Mouse (Mus musculus): Measurements from ENCODE around the gene Calcoco1. TPM values are rescaled to one million over a fixed set of nuclear protein-coding genes. Genes with fewer than 3 reads are reported as not detected.
A peak's percentile ranks its signal among the peaks of the same experiment; 100 is the strongest.

Gene Calcoco1
- total and polyA plus RNA-seq, 3 experiments: 2.9 to 19.0 TPM; not detected in 1

DNA sequence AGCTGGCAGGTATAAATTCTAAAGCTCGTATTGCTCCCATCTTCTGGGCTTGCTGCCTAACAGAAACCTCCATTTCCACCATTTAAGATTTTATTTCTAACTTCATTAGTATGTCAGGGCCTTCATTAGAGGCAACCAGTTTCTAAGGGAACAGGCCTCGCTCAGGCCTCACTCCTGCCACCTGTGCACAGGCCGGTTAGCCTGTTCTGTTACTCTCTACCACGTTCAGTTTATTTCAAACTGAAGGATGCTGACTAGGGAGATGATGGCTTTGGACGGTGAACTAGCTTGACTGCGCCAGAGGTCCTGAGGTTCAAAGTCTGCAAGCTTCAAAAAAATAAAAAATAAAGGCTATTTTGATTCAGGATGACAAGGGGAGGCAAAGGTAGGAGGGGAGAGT is 51.7 kb downstream of the Calcoco1 start (continued):
- TF ChIP-seq GABPA (IDR thresholded peaks at IDR 0.05; ENCODE audit: low read depth, low read length) (no peak), GATA1 (IDR thresholded peaks at IDR 0.05; ENCODE audit: low read depth, low read length) (no peak), ZKSCAN1 (IDR thresholded peaks at IDR 0.05; ENCODE audit: low read depth, low read length) (no peak), TBP (IDR thresholded peaks at IDR 0.05; ENCODE audit: low read depth, low read length) (no peak), POLR2AphosphoS2 (IDR thresholded peaks at IDR 0.05; ENCODE audit: low read length) (peak; percentile 65; the same call in 1 of the 2 replicates), SMC3 (IDR thresholded peaks at IDR 0.05; ENCODE audit: low read depth, low read length) (no peak), E2F4 (IDR thresholded peaks at IDR 0.05; ENCODE audit: borderline replicate concordance, low read depth, low read length) (no peak)

DNA sequence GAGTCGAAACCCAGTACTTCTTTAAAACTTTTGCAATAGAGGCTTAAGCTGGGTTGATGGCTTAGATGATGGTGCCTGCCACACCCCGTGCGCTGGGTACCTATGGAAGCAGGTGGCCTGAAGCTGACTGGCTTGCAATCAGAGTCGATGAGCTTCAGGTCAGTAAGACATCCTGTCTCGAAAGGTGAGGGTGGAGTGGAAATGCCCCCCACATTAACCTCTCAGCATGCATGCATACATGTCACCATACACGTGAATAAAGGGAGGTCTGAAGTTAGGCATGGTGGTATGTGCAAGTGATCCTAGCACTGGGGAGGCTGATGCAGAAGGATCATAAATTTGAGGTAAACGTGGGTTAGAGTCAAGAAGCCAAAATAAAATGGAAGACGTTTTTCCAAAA is 52.4 kb downstream of the Calcoco1 start:
- TF ChIP-seq GABPA (IDR thresholded peaks at IDR 0.05; ENCODE audit: low read depth, low read length) (no peak), CTCF (IDR thresholded peaks at IDR 0.05 in 2 of 3, conservative IDR thresholded peaks at IDR 0.05 in 1 of 3; ENCODE audit: control insufficient read depth in 1 of 3, insufficient read depth in 1 of 3, low read depth in 2 of 3, low read length in 3 of 3, poor library complexity in 1 of 3, severe bottlenecking in 1 of 3) (no peak), TCF12 (IDR thresholded peaks at IDR 0.05; ENCODE audit: low read depth, low read length) (no peak), MAZ (IDR thresholded peaks at IDR 0.05; ENCODE audit: low read depth, low read length) (no peak), ZKSCAN1 (IDR thresholded peaks at IDR 0.05; ENCODE audit: low read depth, low read length) (no peak), ETS1 (IDR thresholded peaks at IDR 0.05; ENCODE audit: low read depth, low read length) (no peak), MYC (IDR thresholded peaks at IDR 0.05; ENCODE audit: low read depth, low read length) (no peak), GATA1 (IDR thresholded peaks at IDR 0.05; ENCODE audit: low read depth, low read length) (no peak), NELFE (IDR thresholded peaks at IDR 0.05; ENCODE audit: low read depth, low read length) (no peak), JUND (IDR thresholded peaks at IDR 0.05; ENCODE audit: low read depth, low read length) (no peak), UBTF (IDR thresholded peaks at IDR 0.05; ENCODE audit: borderline replicate concordance, insufficient read depth, low read depth, low read length) (no peak), ZNF384 (IDR thresholded peaks at IDR 0.05; ENCODE audit: low read depth, low read length) (no peak), SMC3 (IDR thresholded peaks at IDR 0.05; ENCODE audit: low read depth, low read length) (no peak), MXI1 (IDR thresholded peaks at IDR 0.05; ENCODE audit: low read depth, low read length) (no peak), MAFK (IDR thresholded peaks at IDR 0.05; ENCODE audit: borderline replicate concordance, low read depth, low read length) (no peak), MEF2A (IDR thresholded peaks at IDR 0.05; ENCODE audit: extremely low read depth, insufficient replicate concordance, low read depth, low read length, poor library complexity, severe bottlenecking) (no peak), CHD2 (IDR thresholded peaks at IDR 0.05; ENCODE audit: low read length) (no peak), TBP (IDR thresholded peaks at IDR 0.05; ENCODE audit: low read depth, low read length) (no peak), CHD1 (IDR thresholded peaks at IDR 0.05; ENCODE audit: low read depth, low read length) (no peak), TAL1 (IDR thresholded peaks at IDR 0.05; ENCODE audit: low read length) (no peak)
- peaks cover 13 to 22% of the 10 kb centered on the region in 2 experiments for H3K36me3 ChIP-seq (ENCODE audit: control insufficient read depth in 1 of 2, insufficient read depth in 2 of 2, low read length in 2 of 2)

More for the DNA sequence above, 52.4 kb downstream of the Calcoco1 start:
- Histone ChIP-seq H3K27ac (ENCODE audit: control insufficient read depth, low read depth, low read length) (no peak overlapping the region), H3K4me3 (ENCODE audit: control insufficient read depth in 1 of 2, insufficient read depth in 1 of 2, low read depth in 2 of 2, low read length in 2 of 2) (peak overlapping the region in 1 of 2 experiments; percentile 77; a peak in 2 of 4 replicates), H3K9me3 (replicated peaks; ENCODE audit: insufficient read depth, low read length) (no peaks in the 10 kb centered on the region), H3K4me1 (ENCODE audit: control insufficient read depth in 1 of 2, insufficient read depth in 2 of 2, low read length in 2 of 2) (peaks cover 4 to 10% of the 10 kb centered on the region in 2 experiments), H3K9ac (ENCODE audit: control insufficient read depth, low read depth, low read length, poor library complexity, severe bottlenecking) (peak overlapping the region; percentile 96), H3K79me2 (ENCODE audit: control insufficient read depth, insufficient read depth, low read length, poor library complexity) (peaks cover 19% of the 10 kb centered on the region), H3K27me3 (ENCODE audit: control insufficient read depth in 1 of 2, insufficient read depth in 2 of 2, low read length in 2 of 2) (no peaks in the 10 kb centered on the region)
- DNase-seq (ENCODE audit: low read depth, low spot score): peak; percentile 40

All from MEL (cell line).